Mouse (Mus musculus) myocyte (in vitro differentiated cells): ENCODE measurements around the gene Man1b1.

Experiments
- CEBPB ChIP-seq: IDR thresholded peaks from 2 replicates; pipeline ENCODE4 v1.6.1; 2011; ENCODE audit warnings: mild to moderate bottlenecking, moderate library complexity; ENCODE audit not compliant: poor library complexity, insufficient read depth, severe bottlenecking
- MAX ChIP-seq: IDR thresholded peaks from one replicate; pipeline ENCODE4 v1.6.1; 2011; ENCODE audit warnings: low read depth, mild to moderate bottlenecking, control low read depth
- POLR2A ChIP-seq: IDR thresholded peaks from one replicate; pipeline ENCODE4 v1.6.1; 2011; ENCODE audit warnings: low read depth, mild to moderate bottlenecking, control low read depth, moderate library complexity; ENCODE audit not compliant: insufficient read length
- SRF ChIP-seq: IDR thresholded peaks from one replicate; pipeline ENCODE4 v1.6.1; 2011; ENCODE audit warnings: low read depth; ENCODE audit not compliant: control insufficient read depth, insufficient read length
- TCF12 ChIP-seq: IDR thresholded peaks from one replicate; pipeline ENCODE4 v1.6.1; 2011; ENCODE audit warnings: mild to moderate bottlenecking, control low read depth; ENCODE audit not compliant: poor library complexity, insufficient read depth, severe bottlenecking

- TF ChIP-seq CEBPB (no peak), SRF (no peak), POLR2A (no peak), TCF12 (no peak), MAX (no peak)
Observed at GRCm38 (mm10) chr2:25292856-25293255, 39.3 kb upstream of the Man1b1 start.
